Mouse (Mus musculus) Patski (cell line): ENCODE measurements around the gene Foxd1. TPM values are rescaled to one million over a fixed set of nuclear protein-coding genes. Genes with fewer than 3 reads are reported as not detected.

Experiments
- ATAC-seq: fragments of 100-300 bp; one replicate; pipeline ENCODE4 v1.8.0; 2021
- CTCF ChIA-PET: fragments of 350-600 bp; sonication (Branson Sonifier 250); formaldehyde crosslinking; loops from one replicate; lab custom pipeline; 2022; ENCODE audit warnings: inconsistent platforms; lab: Charles Lee
- POLR2A ChIA-PET: fragments of 350-600 bp; sonication (Branson Sonifier 250); formaldehyde crosslinking; loops from one replicate; lab custom pipeline; 2022; ENCODE audit warnings: antibody characterized with exemption, inconsistent platforms; lab: Charles Lee
- DNase-seq: peaks from one replicate; pipeline ENCODE4 v3.0.0-alpha.2; 2011; ENCODE audit warnings: low read depth, low spot score
- H3K27me3 ChIP-seq: fragments of 371-371 bp; one replicate; pipeline ENCODE4 v1.5.1; 2021
- CTCF ChIP-seq: fragments of 100-300 bp; IDR thresholded peaks from one replicate; pipeline ENCODE4 v1.5.1; 2021
- in situ Hi-C: fragments of 300-500 bp; cut with MboI; formaldehyde crosslinking; loops from 3 replicates; pipeline ENCODE4 v1.11.1; 2018; ENCODE audit warnings: low pct_unique_long_range_greater_than_20kb, mixed read lengths
- polyA plus RNA-seq: library from polyadenylated mRNA; unstranded; gene quantifications from one replicate; pipeline ENCODE4 v1.2.3, GENCODE M21; 2021

Foxd1 gene
- polyA plus RNA-seq, 1 experiment from 2014 or later: 15.1 TPM

DNA sequence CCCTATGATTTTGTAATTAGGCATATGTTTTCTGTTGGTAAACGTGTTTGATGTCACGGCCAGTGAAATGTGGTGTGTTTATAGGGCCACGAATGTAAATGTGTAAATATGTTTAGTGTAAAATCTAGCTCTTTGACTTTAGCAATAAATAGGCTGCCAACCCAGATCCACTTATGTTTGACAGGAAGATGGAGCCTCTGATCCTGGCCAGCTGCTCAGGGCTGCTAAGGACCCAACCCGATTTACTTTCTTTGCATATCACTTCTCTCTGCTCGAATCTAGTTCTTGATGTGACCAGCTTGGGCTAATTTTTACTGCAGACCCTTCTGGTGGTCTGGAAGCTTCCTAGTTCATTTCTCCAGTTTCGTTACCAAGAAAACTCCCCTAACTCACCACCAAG lies 6.3 kb downstream of the Foxd1 start:
- in situ Hi-C loops: no loop called here
- ChIA-PET POLR2A (interaction anchor here (1.3 kb wide), 1 partner anchor 30 kb away, joined by 4 read pairs; no protein-coding TSS in a partner anchor), CTCF (no interaction called here)
- ATAC-seq (no peak), DNase-seq (no peak)
- no peak for TF ChIP-seq CTCF
- H3K27me3 ChIP-seq: no peaks in the 10 kb centered on the region

DNA sequence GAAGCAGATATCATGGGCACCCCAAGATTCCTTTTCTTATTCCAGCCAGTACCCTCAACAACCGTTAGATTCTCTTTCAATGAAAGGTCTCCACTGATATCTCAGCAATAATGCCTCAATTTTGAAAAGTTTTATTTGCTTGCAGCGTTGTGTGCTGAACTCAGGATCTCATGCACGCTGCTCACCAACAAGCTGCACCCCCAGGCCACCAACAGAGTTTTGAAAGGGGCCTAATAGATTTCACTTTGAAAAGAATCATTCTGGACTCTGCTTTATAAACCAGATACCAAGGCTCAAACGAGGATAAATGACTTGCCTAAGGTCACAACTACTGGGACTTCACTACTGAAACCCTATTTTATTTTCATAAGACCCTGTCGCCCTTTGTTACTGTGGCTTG lies 7.1 kb downstream of the Foxd1 start:
- no peak for ATAC-seq

DNA sequence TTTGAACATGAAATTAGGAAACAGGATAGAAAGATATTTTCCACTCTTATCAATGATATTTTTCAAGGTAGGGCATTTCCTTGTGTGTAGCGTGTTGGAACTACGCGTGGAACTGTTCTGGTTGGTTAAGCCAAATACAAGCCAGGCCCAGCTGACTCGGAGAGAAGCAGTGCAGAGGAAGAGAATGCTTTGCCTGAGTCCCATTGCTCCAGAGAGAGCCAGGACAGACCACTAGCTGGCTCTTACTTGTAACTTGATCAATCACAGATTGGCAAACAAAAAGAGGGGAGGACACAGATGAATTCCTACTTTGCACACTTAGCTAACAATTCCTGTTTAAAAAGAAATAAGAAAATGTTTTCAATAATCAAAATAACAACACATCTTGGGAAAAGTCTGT lies 9.0 kb downstream of the Foxd1 start:
- no peak for ATAC-seq
- no peak for DNase-seq
- ChIA-PET POLR2A (interaction anchor here (0.7 kb wide), 1 partner anchor 9 kb away, joined by 6 read pairs; no protein-coding TSS in a partner anchor), CTCF (no interaction called here)
- TF ChIP-seq CTCF: no peak
- H3K27me3 ChIP-seq: no peaks in the 10 kb centered on the region
- in situ Hi-C loops: no loop called here

More for the DNA sequence above, 7.1 kb downstream of the Foxd1 start:
- in situ Hi-C loops: no loop called here
- no peak for TF ChIP-seq CTCF
- ChIA-PET CTCF (no interaction called here), POLR2A (no interaction called here)
- DNase-seq: no peak
- H3K27me3 ChIP-seq: no peaks in the 10 kb centered on the region

DNA sequence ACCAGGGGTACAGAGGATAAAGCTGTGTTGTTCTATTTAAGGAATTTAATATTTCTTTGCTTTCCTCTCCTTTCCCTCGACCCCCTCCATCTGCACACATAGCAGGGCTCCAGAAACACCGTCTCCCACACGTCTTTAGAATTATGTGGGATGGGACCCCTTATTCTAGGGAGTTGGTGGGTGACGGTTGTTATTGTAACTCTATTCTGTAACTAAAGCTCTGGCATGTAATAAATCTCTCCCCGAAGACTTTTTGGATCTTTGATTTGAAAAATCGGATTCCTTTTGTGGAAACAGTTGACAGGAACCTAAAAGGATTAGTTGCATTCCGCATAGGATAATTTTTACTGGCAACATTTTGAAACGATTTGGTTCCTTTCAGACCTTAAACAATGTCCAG lies 11.0 kb downstream of the Foxd1 start:
- ATAC-seq: no peak
- TF ChIP-seq CTCF: no peak
- POLR2A ChIA-PET: no interaction called here
- DNase-seq: no peak
- CTCF ChIA-PET: no interaction called here
- in situ Hi-C loops: no loop called here
- no peaks in the 10 kb centered on the region for H3K27me3 ChIP-seq

DNA sequence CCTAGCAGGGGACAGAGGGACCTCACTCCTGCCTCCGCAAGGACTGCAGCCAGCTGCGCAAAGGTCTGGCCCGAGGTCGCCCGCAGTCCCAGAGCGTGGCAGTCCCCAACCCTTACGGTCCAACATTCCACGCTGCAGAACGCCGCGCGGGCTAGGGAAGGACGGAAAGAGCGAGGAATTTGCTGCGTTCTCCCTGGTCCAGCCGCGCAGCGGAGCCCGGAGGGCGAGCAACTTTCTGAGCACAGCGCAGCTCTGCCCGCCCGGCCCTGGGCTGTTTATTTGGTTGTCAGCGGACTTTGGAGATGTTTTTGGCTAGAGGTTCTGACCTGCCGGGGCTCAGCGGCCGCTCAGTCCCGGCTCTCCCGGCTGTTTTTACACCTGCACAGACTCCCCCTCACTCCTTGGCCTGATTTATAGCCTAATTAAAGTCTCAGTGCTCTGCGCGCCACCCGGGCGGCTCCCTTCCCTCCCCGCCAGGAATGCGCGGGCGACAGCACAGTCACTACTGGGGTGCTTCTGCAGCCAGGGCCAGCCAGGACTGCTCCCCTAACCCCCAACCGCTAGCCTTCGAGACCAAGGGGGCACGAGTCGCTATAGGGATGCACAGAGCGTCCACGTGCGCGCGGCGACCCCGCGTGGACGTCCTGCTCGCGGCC lies 11.9 kb downstream of the Foxd1 start:
- no peak for TF ChIP-seq CTCF
- no peak for DNase-seq
- POLR2A ChIA-PET: no interaction called here
- ATAC-seq: no peak
- in situ Hi-C loops: no loop called here
- CTCF ChIA-PET: no interaction called here
- no peaks in the 10 kb centered on the region for H3K27me3 ChIP-seq

DNA sequence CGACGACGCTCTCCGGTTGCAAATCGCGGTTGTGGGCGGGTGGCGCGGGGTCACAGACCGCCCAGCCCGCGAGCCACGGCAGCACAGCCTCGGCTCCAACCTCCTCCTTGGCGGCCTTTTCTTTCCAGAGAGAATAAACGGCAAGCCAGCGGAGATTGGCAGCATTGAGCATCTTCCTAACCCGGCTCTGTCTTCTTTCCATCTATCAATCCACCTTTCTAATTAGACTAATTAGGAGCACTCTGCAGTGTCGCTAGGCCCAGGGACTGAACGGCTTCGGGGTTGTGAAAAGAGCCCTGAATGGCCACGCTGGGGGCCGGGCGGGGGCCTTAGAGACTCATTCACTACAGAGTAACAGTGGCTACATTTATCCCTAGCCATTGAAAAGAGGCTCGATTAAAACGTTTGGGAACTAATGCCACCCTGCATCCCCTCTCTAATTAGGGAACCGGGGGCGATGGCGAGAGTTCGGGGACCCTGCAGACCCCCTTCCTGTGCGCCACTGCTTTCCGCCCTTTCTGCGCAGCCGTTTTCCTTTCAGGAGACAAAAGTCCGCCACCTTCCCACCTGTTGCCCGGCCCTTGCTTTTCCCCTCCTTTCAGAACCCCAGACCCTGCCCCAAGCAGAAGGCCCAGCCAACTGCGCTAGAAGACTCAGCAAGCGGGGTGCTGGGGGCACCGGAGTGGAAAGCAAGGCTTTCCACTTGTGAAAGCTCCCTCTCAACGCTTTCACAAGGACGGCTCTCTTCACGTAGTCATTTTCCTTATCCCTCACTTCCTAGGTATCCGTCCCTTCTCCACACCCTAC lies 12.6 kb downstream of the Foxd1 start:
- no peak for ATAC-seq
- H3K27me3 ChIP-seq: no peaks in the 10 kb centered on the region
- POLR2A ChIA-PET: no interaction called here
- CTCF ChIA-PET: no interaction called here
- in situ Hi-C loops: no loop called here
- DNase-seq: no peak
- TF ChIP-seq CTCF: no peak

DNA sequence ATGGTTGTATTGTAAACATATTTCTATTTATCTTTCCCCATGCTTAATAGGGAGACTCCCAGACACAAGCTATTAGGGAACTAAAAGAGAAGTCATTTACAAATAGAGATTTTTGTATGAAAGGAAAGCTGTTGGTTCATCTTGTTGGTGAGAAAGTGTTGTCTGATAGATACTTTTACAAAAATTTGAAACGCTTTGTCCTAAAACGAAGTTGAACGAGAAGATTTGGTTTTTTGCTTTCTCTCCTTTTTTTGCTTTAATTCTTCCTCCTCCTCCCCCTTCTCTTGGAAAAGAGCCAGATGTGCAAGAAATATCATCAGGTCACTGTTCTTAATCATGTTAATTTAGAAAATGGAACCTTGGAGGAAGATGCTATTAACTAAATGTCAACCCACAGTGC lies 13.6 kb downstream of the Foxd1 start:
- no peaks in the 10 kb centered on the region for H3K27me3 ChIP-seq
- ChIA-PET CTCF (interaction anchor here (0.9 kb wide), 1 partner anchor 10 kb away, joined by 3 read pairs; no protein-coding TSS in a partner anchor), POLR2A (no interaction called here)
- ATAC-seq (no peak), DNase-seq (no peak)
- no peak for TF ChIP-seq CTCF
- in situ Hi-C loops: no loop called here

DNA sequence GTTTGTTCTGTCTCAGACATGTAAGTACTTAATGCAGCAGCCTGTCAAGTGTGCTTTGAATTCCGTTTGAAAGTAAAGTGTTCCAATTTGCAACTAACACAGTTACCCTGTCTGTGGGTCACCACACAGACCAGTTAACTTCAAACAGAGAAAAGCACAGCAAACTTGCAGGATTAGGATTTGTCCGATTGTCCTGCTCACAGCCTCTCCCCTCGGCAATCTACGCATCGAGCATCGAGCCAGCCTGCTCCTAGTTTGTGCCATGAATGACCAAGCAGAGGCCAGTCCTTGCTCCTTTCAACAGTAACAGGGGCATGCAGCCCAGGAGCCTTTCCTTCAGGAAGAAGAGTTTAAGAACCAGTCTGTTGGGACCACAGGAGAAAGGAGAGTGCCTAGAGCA lies 15.0 kb downstream of the Foxd1 start:
- H3K27me3 ChIP-seq: no peaks in the 10 kb centered on the region
- no peak for DNase-seq
- in situ Hi-C loops: no loop called here
- ATAC-seq: no peak
- no peak for TF ChIP-seq CTCF
- CTCF ChIA-PET: no interaction called here
- POLR2A ChIA-PET: no interaction called here

DNA sequence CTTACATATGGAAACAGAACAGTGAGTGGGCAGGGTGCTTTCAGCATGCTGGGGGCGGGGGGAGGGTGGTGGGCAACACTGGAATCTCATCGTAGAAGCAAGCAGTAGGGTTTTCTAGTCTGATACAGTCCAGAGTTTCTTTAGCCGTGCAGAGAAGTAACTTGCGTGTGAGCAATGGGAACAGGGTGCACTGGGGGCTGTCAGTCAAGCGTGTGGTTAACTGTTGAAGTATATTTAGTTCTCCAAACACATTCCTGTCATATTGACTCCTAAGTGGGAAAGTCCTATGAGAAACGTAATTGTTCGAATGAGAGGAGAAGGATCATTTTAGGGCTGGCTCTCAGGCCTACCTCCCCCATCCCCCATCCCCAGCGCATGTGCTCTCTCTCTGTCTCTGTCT lies 20.5 kb downstream of the Foxd1 start:
- TF ChIP-seq CTCF: no peak
- in situ Hi-C loops: no loop called here
- CTCF ChIA-PET: no interaction called here
- DNase-seq: no peak
- ATAC-seq: no peak
- POLR2A ChIA-PET: no interaction called here
- H3K27me3 ChIP-seq: no peaks in the 10 kb centered on the region

DNA sequence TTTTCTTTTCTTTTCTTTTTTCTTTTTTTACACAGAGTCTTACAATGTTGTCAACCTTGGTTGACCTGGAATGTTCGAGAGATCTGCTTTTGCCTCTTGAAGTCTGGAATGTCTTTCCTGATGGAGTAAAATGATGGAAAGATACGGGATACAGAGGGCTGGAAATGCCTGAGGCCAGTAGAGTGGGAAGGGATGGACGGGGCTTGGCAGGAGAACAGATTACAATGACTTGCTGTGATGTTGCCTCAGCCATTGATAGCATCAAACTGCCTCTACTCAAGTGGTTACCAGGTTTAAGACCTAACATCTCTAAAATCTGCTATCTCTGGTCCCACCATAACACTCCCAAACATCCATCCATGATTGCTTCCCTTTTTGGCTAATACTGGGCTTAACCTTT lies 20.9 kb downstream of the Foxd1 start:
- ATAC-seq (no peak), DNase-seq (no peak)
- H3K27me3 ChIP-seq: no peaks in the 10 kb centered on the region
- ChIA-PET CTCF (no interaction called here), POLR2A (no interaction called here)
- TF ChIP-seq CTCF: no peak
- in situ Hi-C loops: no loop called here

DNA sequence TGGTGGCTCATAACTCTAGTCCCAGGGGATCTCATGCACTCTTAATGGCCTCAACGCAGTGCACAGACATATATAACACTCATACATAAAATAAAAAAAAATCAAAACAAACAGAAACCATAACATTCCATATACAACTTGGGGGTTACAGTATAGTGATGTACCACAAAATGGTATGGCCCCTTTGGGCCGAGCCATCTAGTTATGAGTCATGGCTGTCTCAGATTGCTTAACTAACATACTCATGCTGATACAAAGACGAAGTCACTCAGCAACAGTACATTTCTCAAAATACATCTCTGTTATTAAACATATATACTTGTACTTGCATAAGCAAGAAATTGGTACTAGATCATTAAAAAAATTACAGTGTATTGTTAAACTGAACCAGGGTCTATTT lies 23.7 kb downstream of the Foxd1 start:
- ATAC-seq: no peak
- POLR2A ChIA-PET: no interaction called here
- no peak for TF ChIP-seq CTCF
- no peak for DNase-seq
- CTCF ChIA-PET: no interaction called here
- in situ Hi-C loops: no loop called here
- H3K27me3 ChIP-seq: no peaks in the 10 kb centered on the region
